Mouse (Mus musculus) small intestine, adult 2 months (tissue): ENCODE data around the gene Pou3f3. TPM values are rescaled to one million over a fixed set of nuclear protein-coding genes. Genes with fewer than 3 reads are reported as not detected.

ENCODE experiments used
- H3K27ac ChIP-seq: fragments of 200-500 bp; 2 replicates; pipeline ENCODE4 v1.5.1; 2012; ENCODE audit warnings: low read depth, low read length, control low read depth, inconsistent platforms; ENCODE audit not compliant: insufficient read depth
- H3K27me3 ChIP-seq: fragments of 200-500 bp; 2 replicates; pipeline ENCODE4 v1.6.1; 2012; ENCODE audit warnings: mild to moderate bottlenecking, moderate library complexity, low read length, inconsistent platforms; ENCODE audit not compliant: control insufficient read depth, insufficient read depth
- H3K36me3 ChIP-seq: fragments of 200-500 bp; 2 replicates; pipeline ENCODE4 v1.6.1; 2012; ENCODE audit warnings: mild to moderate bottlenecking, low read length, control low read depth, inconsistent platforms; ENCODE audit not compliant: control insufficient read depth, insufficient read depth
- H3K4me1 ChIP-seq: fragments of 200-500 bp; 2 replicates; pipeline ENCODE4 v1.6.1; 2012; ENCODE audit warnings: low read length, inconsistent platforms, mixed read lengths; ENCODE audit not compliant: control insufficient read depth, insufficient read depth, insufficient read length
- H3K4me3 ChIP-seq: fragments of 200-500 bp; 2 replicates; pipeline ENCODE4 v1.5.1; 2012; ENCODE audit warnings: low read depth, mild to moderate bottlenecking, control low read depth, inconsistent platforms, low read length, moderate library complexity
- CTCF ChIP-seq: fragments of 200-500 bp; IDR thresholded peaks from 2 replicates; pipeline ENCODE4 v1.5.1; 2012; ENCODE audit warnings: low read depth, mild to moderate bottlenecking, control low read depth, inconsistent platforms, low read length, moderate library complexity, mixed read lengths; ENCODE audit not compliant: insufficient replicate concordance, insufficient read length; ENCODE audit errors: extremely low read depth
- POLR2A ChIP-seq: fragments of 200-500 bp; IDR thresholded peaks from 2 replicates; pipeline ENCODE4 v1.6.1; 2012; ENCODE audit warnings: low read depth, mild to moderate bottlenecking, control low read depth, inconsistent platforms, low read length, moderate library complexity
- WGBS: fragments of 180-500 bp; shearing (Covaris S2); methylation state at CpG from one replicate; pipeline ENCODE4 v1.1.7; 2018; 5-methylcytosine and 5-hydroxymethylcytosine counted together
- polyA plus RNA-seq: library from polyadenylated mRNA; depleted of rRNA; stranded (reverse); fragments of >200 nt; gene quantifications from 2 replicates; pipeline ENCODE4 v1.2.3, GENCODE M21; 2012

Pou3f3 gene
- polyA plus RNA-seq, 1 experiment = not detected

- Histone ChIP-seq H3K4me3 (no peak overlapping the region), H3K27ac (no peak overlapping the region), H3K27me3 (peaks cover 24% of the 10 kb centered on the region), H3K36me3 (no peaks in the 10 kb centered on the region), H3K4me1 (no peaks in the 10 kb centered on the region)
- TF ChIP-seq POLR2A (no peak), CTCF (no peak)
- 5% methylated on average over 27 of the region's 27 CpGs for WGBS
Measured at GRCm38 (mm10) chr1:42684345-42684744, 11.2 kb upstream of the Pou3f3 start.

GRCm38 (mm10) chr1:42684783-42685182, 10.8 kb upstream of the Pou3f3 start:
- Histone ChIP-seq H3K4me1 (no peaks in the 10 kb centered on the region), H3K27ac (no peak overlapping the region), H3K4me3 (no peak overlapping the region), H3K36me3 (no peaks in the 10 kb centered on the region), H3K27me3 (peaks cover 28% of the 10 kb centered on the region)
- WGBS = 3% methylated on average over 21 of the region's 21 CpGs
- TF ChIP-seq POLR2A = no peak
- TF ChIP-seq CTCF = no peak

DNA sequence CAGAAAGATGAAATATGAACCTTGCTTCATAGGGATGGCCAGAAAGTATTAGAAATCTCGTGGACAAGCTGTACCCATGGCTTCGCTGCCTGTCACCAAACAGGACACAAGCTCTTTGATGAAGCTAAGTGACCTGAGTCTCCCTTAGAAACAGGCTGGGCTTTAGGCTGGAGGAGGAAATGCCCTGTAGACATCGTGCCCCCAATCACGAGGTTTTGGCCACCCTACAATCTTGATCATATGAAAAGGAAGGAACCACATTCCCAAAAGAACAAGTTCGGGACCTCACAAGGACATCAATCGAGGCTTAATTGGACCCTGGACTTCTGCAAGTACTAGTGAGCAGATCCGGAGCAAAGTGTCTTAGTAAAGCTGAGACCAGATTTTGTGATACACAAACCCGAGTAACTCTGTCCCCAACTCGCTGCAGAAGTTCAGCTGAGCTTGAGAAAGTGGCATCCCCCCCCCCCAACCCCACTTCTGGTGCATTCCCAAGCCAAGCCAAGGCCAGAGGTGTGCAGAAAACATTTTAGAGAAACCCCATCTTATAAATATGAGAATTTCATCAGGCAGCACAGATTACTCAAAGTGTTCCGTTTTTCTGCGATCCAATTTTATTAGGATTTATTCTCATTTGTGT, 10.1 kb upstream of the Pou3f3 start:
- TF ChIP-seq CTCF (no peak), POLR2A (no peak)
- Histone ChIP-seq H3K4me1 (no peaks in the 10 kb centered on the region), H3K4me3 (no peak overlapping the region), H3K27ac (no peak overlapping the region), H3K36me3 (no peaks in the 10 kb centered on the region), H3K27me3 (peaks cover 35% of the 10 kb centered on the region)
- WGBS = 11% methylated on average over 11 of the region's 11 CpGs

DNA sequence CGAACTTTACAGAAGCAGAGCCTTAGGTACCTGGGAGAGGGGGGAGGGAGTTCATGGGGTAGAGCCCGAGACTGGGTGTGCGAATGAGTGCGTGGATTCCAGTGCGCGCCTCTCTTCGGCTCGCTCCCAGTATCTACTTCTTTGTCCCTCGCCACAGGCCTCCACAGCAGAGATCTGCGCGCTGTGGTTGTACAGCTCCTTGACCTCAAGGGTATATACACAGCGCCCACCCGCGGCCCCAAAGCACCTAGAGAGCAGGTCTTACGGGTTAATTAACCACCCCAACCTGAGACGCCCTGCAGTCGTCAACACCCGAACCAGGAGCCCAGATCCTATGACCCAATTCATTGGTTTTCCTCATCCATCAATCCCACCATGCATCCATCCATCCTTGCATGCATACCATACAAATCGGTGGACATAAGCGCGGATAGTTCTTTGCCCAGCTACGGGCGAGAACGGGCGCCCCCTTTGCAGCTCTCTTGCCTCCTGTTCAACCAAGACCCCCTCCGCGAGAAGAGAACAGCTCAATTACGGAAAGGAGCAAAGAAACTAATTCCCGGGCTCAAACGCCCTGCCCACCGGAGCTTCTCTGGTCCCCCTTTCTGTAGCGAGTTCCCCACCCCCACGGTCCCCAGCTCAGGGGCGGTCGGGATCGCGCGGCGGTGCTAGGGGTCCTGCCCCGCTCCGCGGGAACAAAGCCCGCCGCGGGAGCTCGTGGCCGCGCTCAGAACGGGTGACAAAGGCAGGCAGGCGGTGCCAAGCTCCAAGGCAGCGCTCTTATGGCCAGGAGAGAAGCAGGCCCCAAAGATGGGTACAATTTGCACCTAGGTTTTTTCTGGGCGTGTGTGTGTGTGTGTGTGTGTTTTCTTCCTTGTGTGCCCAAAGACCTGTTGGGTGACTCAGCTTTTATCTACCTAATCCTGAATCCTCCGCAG, 9.1 kb upstream of the Pou3f3 start:
- 3% methylated on average over 53 of the region's 53 CpGs for WGBS
- no peak for TF ChIP-seq CTCF
- H3K36me3 ChIP-seq = no peaks in the 10 kb centered on the region
- H3K27ac ChIP-seq = no peak overlapping the region
- H3K4me1 ChIP-seq = no peaks in the 10 kb centered on the region
- H3K4me3 ChIP-seq = no peak overlapping the region
- peaks cover 35% of the 10 kb centered on the region for H3K27me3 ChIP-seq

DNA sequence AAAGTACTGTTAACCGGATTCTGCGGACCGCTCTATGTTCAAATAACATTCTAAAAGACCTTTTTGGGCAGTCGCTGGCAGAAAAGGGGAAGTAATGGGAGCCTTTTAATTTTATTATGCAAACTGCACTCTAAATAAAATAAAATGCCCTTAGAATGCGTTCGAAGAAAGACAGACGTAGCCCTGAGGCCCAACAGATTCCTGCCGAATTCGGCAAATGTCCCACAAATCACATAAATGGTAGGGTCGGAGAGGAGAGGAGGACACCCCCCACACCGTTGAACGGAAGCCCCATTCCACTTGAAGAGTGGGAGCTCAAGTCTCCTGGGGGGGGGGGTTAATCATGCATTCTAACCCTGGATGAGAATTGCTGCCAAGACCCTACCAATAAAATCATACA, 8.3 kb upstream of the Pou3f3 start:
- H3K27me3 ChIP-seq = peaks cover 35% of the 10 kb centered on the region
- 11% methylated on average over 12 of the region's 12 CpGs for WGBS
- H3K36me3 ChIP-seq = no peaks in the 10 kb centered on the region
- TF ChIP-seq POLR2A (no peak), CTCF (no peak)
- H3K27ac ChIP-seq = no peak overlapping the region
- no peaks in the 10 kb centered on the region for H3K4me1 ChIP-seq
- no peak overlapping the region for H3K4me3 ChIP-seq

GRCm38 (mm10) chr1:42687756-42688540, 7.6 kb upstream of the Pou3f3 start:
- H3K27me3 ChIP-seq = peaks cover 35% of the 10 kb centered on the region
- H3K36me3 ChIP-seq = no peaks in the 10 kb centered on the region
- H3K4me3 ChIP-seq = no peak overlapping the region
- WGBS = 18% methylated on average over 7 of the region's 7 CpGs
- H3K4me1 ChIP-seq = no peaks in the 10 kb centered on the region
- TF ChIP-seq CTCF = no peak
- no peak for TF ChIP-seq POLR2A
- no peak overlapping the region for H3K27ac ChIP-seq
